Mouse (Mus musculus) myocyte (in vitro differentiated cells): ENCODE measurements around the gene Agap2. TPM values are rescaled to one million over a fixed set of nuclear protein-coding genes. Genes with fewer than 3 reads are reported as not detected.

Source experiments
- H3K27me3 ChIP-seq: one replicate; pipeline ENCODE4 v1.6.1; 2011; ENCODE audit not compliant: control insufficient read depth, insufficient read depth, insufficient read length
- H3K36me3 ChIP-seq: one replicate; pipeline ENCODE4 v1.6.1; 2011; ENCODE audit not compliant: control insufficient read depth, insufficient read depth
- H3K4me2 ChIP-seq: one replicate; pipeline ENCODE4 v1.6.1; 2011; ENCODE audit warnings: low read depth, control low read depth
- H3K4me3 ChIP-seq: one replicate; pipeline ENCODE4 v1.5.1; 2011; ENCODE audit warnings: mild to moderate bottlenecking, control low read depth, moderate library complexity
- H3K79me2 ChIP-seq: one replicate; pipeline ENCODE4 v1.6.1; 2011; ENCODE audit not compliant: control insufficient read depth, insufficient read depth
- H3ac ChIP-seq: one replicate; pipeline ENCODE4 v1.6.1; 2011; ENCODE audit not compliant: control insufficient read depth, insufficient read length
- CEBPB ChIP-seq: IDR thresholded peaks from 2 replicates; pipeline ENCODE4 v1.6.1; 2011; ENCODE audit warnings: mild to moderate bottlenecking, moderate library complexity; ENCODE audit not compliant: poor library complexity, insufficient read depth, severe bottlenecking
- MYOG ChIP-seq, 3 experiments: IDR thresholded peaks; one replicate each; pipeline ENCODE4 v1.6.1; 2011; ENCODE audit warnings: control low read depth in 2 of 3, low read depth in 2 of 3, mild to moderate bottlenecking in 2 of 3; ENCODE audit not compliant: insufficient read length in 2 of 3, control insufficient read depth in 1 of 3, insufficient read depth in 1 of 3
- POLR2A ChIP-seq: IDR thresholded peaks from one replicate; pipeline ENCODE4 v1.6.1; 2011; ENCODE audit warnings: low read depth, mild to moderate bottlenecking, control low read depth, moderate library complexity; ENCODE audit not compliant: insufficient read length
- POLR2AphosphoS2 ChIP-seq: IDR thresholded peaks from one replicate; pipeline ENCODE4 v1.6.1; 2011; ENCODE audit warnings: low read depth, control low read depth; ENCODE audit not compliant: insufficient read length
- TCF12 ChIP-seq: IDR thresholded peaks from one replicate; pipeline ENCODE4 v1.6.1; 2011; ENCODE audit warnings: mild to moderate bottlenecking, control low read depth; ENCODE audit not compliant: poor library complexity, insufficient read depth, severe bottlenecking
- USF1 ChIP-seq: IDR thresholded peaks from one replicate; pipeline ENCODE4 v1.6.1; 2011; ENCODE audit warnings: low read depth, mild to moderate bottlenecking, control low read depth, moderate library complexity
- polyA plus RNA-seq: library from polyadenylated mRNA; unstranded; fragments of >200 nt; fragmentation: generic; extraction: Trizol; gene quantifications from one replicate; pipeline ENCODE4 v1.2.1, GENCODE M21; 2012; ENCODE audit warnings: missing spikeins

Agap2 gene
- polyA plus RNA-seq, 1 experiment = 1.2 TPM

DNA sequence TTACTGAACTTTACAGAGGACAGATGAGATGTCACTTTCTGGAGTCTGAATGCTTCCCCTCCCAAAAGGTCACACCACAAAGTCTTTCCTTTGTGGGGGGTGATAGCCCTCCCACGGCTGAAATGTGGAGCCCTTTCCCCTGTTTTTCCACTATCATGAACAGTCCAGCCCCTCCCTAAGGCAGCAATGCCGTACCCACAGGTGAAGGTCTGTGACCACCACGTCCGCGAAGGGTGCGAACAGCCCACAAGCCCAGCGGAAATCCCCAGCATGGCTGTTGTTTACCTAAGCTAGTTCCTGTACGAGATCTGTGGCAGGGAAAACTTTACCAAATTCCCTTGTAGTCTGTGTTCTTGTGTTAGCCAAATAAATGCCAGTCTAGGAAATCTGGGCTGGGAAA is 66.4 kb downstream of the Agap2 start:
- Histone ChIP-seq H3ac (no peak overlapping the region), H3K4me3 (no peak overlapping the region), H3K79me2 (no peaks in the 10 kb centered on the region), H3K4me2 (no peak overlapping the region), H3K36me3 (no peaks in the 10 kb centered on the region), H3K27me3 (no peaks in the 10 kb centered on the region)
- no peak for TF ChIP-seq POLR2AphosphoS2
- TF ChIP-seq USF1 = no peak
- TF ChIP-seq TCF12 = no peak
- no peak for TF ChIP-seq MYOG (IDR thresholded peaks at IDR 0.05; ENCODE audit: control insufficient read depth in 1 of 3, insufficient read depth in 1 of 3, insufficient read length in 2 of 3, low read depth in 2 of 3)
- no peak for TF ChIP-seq CEBPB
- TF ChIP-seq POLR2A = no peak

Other genes starting within 250 kb of the Agap2 start
- 6.3 TPM for gene Atp23, start 173.9 kb upstream of the Agap2 start, polyA plus RNA-seq
- gene Ctdsp2, start 96.6 kb upstream of the Agap2 start, polyA plus RNA-seq = 65.0 TPM
- 33.3 TPM for gene Avil, start 74.6 kb upstream of the Agap2 start, polyA plus RNA-seq
- gene Tsfm, start 44.4 kb upstream of the Agap2 start, polyA plus RNA-seq = 53.7 TPM
- 17.2 TPM for gene Mettl1, start 33.9 kb upstream of the Agap2 start, polyA plus RNA-seq
- 0.11 TPM for gene Eef1akmt3, start 33.8 kb upstream of the Agap2 start, polyA plus RNA-seq
- gene Cyp27b1, start 27.0 kb upstream of the Agap2 start, polyA plus RNA-seq = 0.56 TPM
- gene March9, start 15.1 kb upstream of the Agap2 start, polyA plus RNA-seq = 6.1 TPM
- gene Cdk4, start 11.8 kb upstream of the Agap2 start, polyA plus RNA-seq = 276 TPM
- 139 TPM for gene Tspan31, start 5.0 kb upstream of the Agap2 start, polyA plus RNA-seq
- gene Os9, start 45.8 kb downstream of the Agap2 start, polyA plus RNA-seq = 67.2 TPM
- gene B4galnt1, start 89.9 kb downstream of the Agap2 start, polyA plus RNA-seq = 12.4 TPM
- 1.3 TPM for gene Slc26a10, start 105.4 kb downstream of the Agap2 start, polyA plus RNA-seq
- 25.3 TPM for gene Arhgef25, start 114.8 kb downstream of the Agap2 start, polyA plus RNA-seq
- 42.4 TPM for gene Dtx3, start 120.4 kb downstream of the Agap2 start, polyA plus RNA-seq
- 22.5 TPM for gene Pip4k2c, start 136.3 kb downstream of the Agap2 start, polyA plus RNA-seq
- gene Kif5a, start 188.1 kb downstream of the Agap2 start, polyA plus RNA-seq = 0.14 TPM
- gene Dctn2, start 191.1 kb downstream of the Agap2 start, polyA plus RNA-seq = 250 TPM
- 24.7 TPM for gene Mbd6, start 213.7 kb downstream of the Agap2 start, polyA plus RNA-seq
- gene Mars, start 236.5 kb downstream of the Agap2 start, polyA plus RNA-seq = 280 TPM
- 0.77 TPM for gene Arhgap9, start 246.7 kb downstream of the Agap2 start, polyA plus RNA-seq